Mouse (Mus musculus): Measurements from ENCODE around the gene Clba1. TPM values are rescaled to one million over a fixed set of nuclear protein-coding genes. Genes with fewer than 3 reads are reported as not detected.

Gene Clba1
- polyA plus RNA-seq (2014; fragmentation: Nextera tagmentation; extraction: Ambion mirVana) = 20.2 and 21.0 TPM in 2 replicates

DNA sequence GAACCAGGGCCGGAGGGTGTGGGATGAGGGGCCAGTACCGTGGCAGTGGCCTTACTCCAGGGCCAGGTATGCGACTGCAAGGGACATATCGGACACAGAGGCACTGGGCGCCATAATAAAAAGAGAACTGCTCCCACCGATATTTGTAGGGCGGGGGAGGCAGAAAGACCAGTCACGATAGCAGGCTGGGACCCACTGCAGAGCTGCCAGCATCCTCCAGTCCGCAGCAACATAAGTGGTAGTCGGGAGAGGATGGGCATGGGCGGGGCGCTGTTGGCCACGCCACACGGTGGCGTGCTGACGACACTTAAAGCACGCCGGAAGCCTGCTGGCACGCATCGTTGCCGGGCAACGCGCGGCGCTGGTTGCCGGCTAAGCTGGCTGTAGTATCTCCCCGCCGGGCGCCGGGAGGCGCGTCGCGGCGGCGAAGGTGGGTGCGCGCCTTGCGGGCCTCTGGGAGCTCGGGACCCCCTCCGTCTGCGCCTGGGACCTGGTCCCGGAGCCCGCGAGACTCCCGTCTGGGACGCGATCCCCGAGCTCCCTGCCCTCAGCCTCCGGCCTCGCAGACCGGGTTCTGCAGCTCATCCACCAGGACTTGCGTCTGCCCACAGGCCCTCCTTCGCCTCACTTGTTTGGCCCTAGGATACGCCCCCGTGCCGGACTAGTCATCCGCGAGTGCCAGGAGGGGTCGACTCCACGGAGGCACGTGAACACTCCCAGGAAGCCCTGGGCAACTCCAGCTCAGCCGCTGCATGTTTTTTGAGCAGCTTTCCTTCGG lies at the start of gene Clba1:
TSS of gene Clba1 (plus strand) at position 351 of the 778 bp plus-strand sequence.
- under 1% methylated on average over 62 of the region's 64 CpGs for WGBS
- peak; percentile 94 for ATAC-seq (ENCODE audit: low FRiP score)

DNA sequence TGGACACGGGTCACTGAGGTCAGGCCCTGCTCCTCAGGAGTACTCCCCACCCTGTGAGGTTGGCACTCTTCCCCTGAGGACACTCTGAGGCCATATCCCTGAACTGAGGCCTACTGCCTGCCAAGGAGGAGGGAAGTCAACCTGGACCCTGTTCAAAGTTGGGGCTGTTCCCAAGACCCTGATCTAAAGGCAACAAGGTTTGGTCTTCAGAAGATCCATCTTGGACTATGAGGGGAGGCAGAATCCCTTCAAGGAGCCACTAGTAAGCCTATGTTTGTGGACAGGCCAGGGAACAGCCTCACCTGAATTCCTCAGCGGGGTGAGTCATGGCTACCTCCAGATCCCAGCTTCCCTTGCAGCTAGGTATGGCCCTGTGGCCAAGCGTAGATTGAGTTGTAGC lies 49.3 kb upstream of the Clba1 start:
- H3K9ac ChIP-seq = no peak overlapping the region
- WGBS = 90% methylated on average over 3 of the region's 3 CpGs
- ATAC-seq (ENCODE audit: low FRiP score) = no peak

More for the DNA sequence above, at the start of gene Clba1:
- Histone ChIP-seq H3K4me3 (replicated peaks; ENCODE audit: low read length) (peak within 1 kb of the TSS; percentile 56), H3K4me1 (replicated peaks; ENCODE audit: control insufficient read depth, insufficient read depth, low read length) (peaks cover 17% of the 10 kb centered on the region), H3K27me3 (ENCODE audit: control insufficient read depth, insufficient read depth, low read length) (no peaks in the 10 kb centered on the region), H3K4me2 (replicated peaks) (peak within 1 kb of the TSS; percentile 90), H3K27ac (peak within 1 kb of the TSS; percentile 89), H3K9ac (peak within 1 kb of the TSS; percentile 71), H3K36me3 (replicated peaks; ENCODE audit: control insufficient read depth, insufficient read depth) (peaks cover 17% of the 10 kb centered on the region), H3K9me3 (ENCODE audit: control insufficient read depth, low read length) (no peaks in the 10 kb centered on the region)
- peak; percentile 95 for DNase-seq (ENCODE audit: low spot score)

DNA sequence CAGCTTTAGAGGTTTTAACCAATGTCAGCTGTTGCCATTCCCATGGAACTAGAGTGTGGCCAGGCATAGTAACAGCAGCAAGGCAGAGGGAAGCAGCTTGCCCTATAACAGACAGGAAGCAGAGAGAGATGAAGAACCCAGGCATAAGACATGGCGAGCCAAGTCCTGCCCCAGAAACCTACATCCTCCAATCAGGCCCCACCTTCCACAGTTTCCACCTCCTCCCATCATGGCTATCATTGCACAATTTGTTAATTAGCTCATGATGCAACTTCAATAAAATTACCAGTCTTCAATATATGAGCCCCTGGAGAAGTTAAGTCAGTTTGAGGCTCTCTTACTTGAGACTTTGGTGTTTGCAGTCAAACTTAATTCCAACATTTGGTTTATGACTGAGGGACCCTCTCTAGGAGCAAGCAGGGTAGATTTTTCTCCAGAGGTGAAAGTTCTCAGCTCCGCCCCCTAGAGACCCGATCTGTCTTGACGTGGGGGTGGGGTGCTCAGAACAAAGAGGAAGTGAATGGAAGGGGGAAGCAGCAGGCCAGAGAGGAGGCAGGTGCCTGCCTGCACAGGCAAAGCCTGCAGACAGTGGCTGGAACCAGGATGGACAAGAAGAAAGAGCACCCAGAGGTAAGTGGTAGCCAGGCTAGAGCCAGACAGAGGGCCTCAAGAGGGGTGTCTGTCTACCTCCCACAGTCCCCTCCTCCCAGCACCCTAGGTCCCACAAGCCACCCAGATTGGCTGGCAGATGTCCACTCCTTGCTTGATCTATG lies 48.4 kb upstream of the Clba1 start, which contains the start of gene Pld4:
TSS of gene Pld4 (plus strand) at position 502 of the 773 bp plus-strand sequence.
- Histone ChIP-seq H3K36me3 (replicated peaks; ENCODE audit: control insufficient read depth, insufficient read depth) (no peaks in the 10 kb centered on the region), H3K9me3 (ENCODE audit: control insufficient read depth, low read length) (no peaks in the 10 kb centered on the region), H3K4me1 (replicated peaks; ENCODE audit: control insufficient read depth, insufficient read depth, low read length) (no peaks in the 10 kb centered on the region), H3K4me3 (replicated peaks; ENCODE audit: low read length) (no peak within 1 kb of the TSS), H3K4me2 (replicated peaks) (no peak within 1 kb of the TSS), H3K27me3 (ENCODE audit: control insufficient read depth, insufficient read depth, low read length) (no peaks in the 10 kb centered on the region), H3K27ac (no peak within 1 kb of the TSS), H3K9ac (no peak within 1 kb of the TSS)
- DNase-seq (ENCODE audit: low spot score) = no peak
- WGBS = 43% methylated on average over 4 of the region's 4 CpGs
- no peak for ATAC-seq (ENCODE audit: low FRiP score)

More for the DNA sequence above, 49.3 kb upstream of the Clba1 start:
- H3K4me3 ChIP-seq (replicated peaks; ENCODE audit: low read length) = no peak overlapping the region
- no peak overlapping the region for H3K4me2 ChIP-seq (replicated peaks)
- H3K9me3 ChIP-seq (ENCODE audit: control insufficient read depth, low read length) = no peaks in the 10 kb centered on the region
- DNase-seq (ENCODE audit: low spot score) = no peak
- H3K36me3 ChIP-seq (replicated peaks; ENCODE audit: control insufficient read depth, insufficient read depth) = no peaks in the 10 kb centered on the region
- no peaks in the 10 kb centered on the region for H3K27me3 ChIP-seq (ENCODE audit: control insufficient read depth, insufficient read depth, low read length)
- no peaks in the 10 kb centered on the region for H3K4me1 ChIP-seq (replicated peaks; ENCODE audit: control insufficient read depth, insufficient read depth, low read length)
- no peak overlapping the region for H3K27ac ChIP-seq

DNA sequence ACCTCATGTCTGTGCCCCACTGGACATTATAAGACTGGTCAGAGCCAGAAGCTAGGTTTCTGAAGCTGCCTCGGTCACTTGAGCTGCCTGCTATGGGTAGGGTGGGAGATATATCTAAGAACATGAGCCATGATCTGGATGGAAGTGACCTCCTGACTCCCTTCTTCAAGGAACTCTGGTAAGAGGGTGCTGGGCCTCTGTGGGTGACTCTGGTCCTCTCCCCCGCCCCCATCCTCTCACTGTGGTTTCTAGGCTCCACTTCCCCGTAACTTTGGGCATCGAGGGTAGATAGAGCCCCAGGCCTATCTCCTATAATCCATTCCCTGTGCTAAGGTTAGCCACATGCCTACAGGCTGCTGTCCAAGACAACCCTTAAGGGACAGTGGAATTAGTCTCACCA lies 47.3 kb upstream of the Clba1 start:
- Histone ChIP-seq H3K9ac (no peak overlapping the region), H3K9me3 (ENCODE audit: control insufficient read depth, low read length) (no peaks in the 10 kb centered on the region), H3K27ac (no peak overlapping the region), H3K4me1 (replicated peaks; ENCODE audit: control insufficient read depth, insufficient read depth, low read length) (no peaks in the 10 kb centered on the region), H3K4me3 (replicated peaks; ENCODE audit: low read length) (no peak overlapping the region), H3K27me3 (ENCODE audit: control insufficient read depth, insufficient read depth, low read length) (no peaks in the 10 kb centered on the region), H3K36me3 (replicated peaks; ENCODE audit: control insufficient read depth, insufficient read depth) (no peaks in the 10 kb centered on the region), H3K4me2 (replicated peaks) (no peak overlapping the region)
- DNase-seq (ENCODE audit: low spot score) (no peak), ATAC-seq (ENCODE audit: low FRiP score) (no peak)
- 90% methylated on average over 4 of the region's 4 CpGs for WGBS

DNA sequence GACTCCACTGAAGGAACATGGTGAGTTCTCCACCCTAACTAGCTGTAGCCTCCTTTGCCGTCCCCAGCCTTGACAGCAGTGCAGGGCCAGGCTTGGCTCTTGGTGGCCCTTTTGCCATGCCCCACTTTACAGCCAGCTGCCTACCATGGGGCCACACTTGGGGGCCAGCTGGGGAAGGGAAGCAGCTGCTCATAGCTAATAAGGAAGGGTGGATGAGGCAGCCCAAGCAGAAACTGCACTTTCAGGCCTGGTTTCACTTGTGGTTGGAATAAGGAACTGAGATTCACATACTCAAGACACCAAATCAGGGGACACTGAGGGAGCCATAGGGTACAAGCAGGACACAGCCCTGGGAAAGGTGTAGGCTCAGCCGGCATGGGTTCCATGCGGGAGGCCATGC lies 46.7 kb upstream of the Clba1 start:
- ATAC-seq (ENCODE audit: low FRiP score) (no peak), DNase-seq (ENCODE audit: low spot score) (no peak)
- H3K9ac ChIP-seq = no peak overlapping the region
- WGBS = 92% methylated on average over 3 of the region's 3 CpGs
- H3K36me3 ChIP-seq (replicated peaks; ENCODE audit: control insufficient read depth, insufficient read depth) = no peaks in the 10 kb centered on the region
- H3K27ac ChIP-seq = no peak overlapping the region
- H3K9me3 ChIP-seq (ENCODE audit: control insufficient read depth, low read length) = no peaks in the 10 kb centered on the region
- H3K4me1 ChIP-seq (replicated peaks; ENCODE audit: control insufficient read depth, insufficient read depth, low read length) = no peaks in the 10 kb centered on the region
- no peak overlapping the region for H3K4me2 ChIP-seq (replicated peaks)
- H3K4me3 ChIP-seq (replicated peaks; ENCODE audit: low read length) = no peak overlapping the region
- H3K27me3 ChIP-seq (ENCODE audit: control insufficient read depth, insufficient read depth, low read length) = no peaks in the 10 kb centered on the region

DNA sequence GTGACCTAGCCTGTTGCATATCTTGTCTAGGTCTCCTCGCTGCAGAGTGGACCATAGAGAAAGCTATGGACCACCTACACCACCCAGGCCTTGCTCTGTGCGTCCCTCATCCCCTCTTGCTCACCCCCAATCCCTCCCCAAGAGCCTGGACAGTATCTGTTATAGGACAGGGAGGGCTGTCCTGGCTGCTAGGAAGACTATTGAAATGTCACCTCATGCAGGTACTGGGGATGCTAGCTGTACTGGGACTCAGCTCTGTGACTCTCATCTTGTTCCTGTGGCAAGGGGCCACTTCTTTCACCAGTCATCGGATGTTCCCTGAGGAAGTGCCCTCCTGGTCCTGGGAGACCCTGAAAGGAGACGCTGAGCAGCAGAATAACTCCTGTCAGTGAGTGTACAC lies 45.6 kb upstream of the Clba1 start:
- Histone ChIP-seq H3K4me2 (replicated peaks) (no peak overlapping the region), H3K36me3 (replicated peaks; ENCODE audit: control insufficient read depth, insufficient read depth) (no peaks in the 10 kb centered on the region), H3K9me3 (ENCODE audit: control insufficient read depth, low read length) (no peaks in the 10 kb centered on the region), H3K27me3 (ENCODE audit: control insufficient read depth, insufficient read depth, low read length) (no peaks in the 10 kb centered on the region), H3K9ac (no peak overlapping the region), H3K4me3 (replicated peaks; ENCODE audit: low read length) (no peak overlapping the region), H3K27ac (no peak overlapping the region), H3K4me1 (replicated peaks; ENCODE audit: control insufficient read depth, insufficient read depth, low read length) (no peaks in the 10 kb centered on the region)
- WGBS = 78% methylated on average over 4 of the region's 4 CpGs
- no peak for ATAC-seq (ENCODE audit: low FRiP score)
- no peak for DNase-seq (ENCODE audit: low spot score)

DNA sequence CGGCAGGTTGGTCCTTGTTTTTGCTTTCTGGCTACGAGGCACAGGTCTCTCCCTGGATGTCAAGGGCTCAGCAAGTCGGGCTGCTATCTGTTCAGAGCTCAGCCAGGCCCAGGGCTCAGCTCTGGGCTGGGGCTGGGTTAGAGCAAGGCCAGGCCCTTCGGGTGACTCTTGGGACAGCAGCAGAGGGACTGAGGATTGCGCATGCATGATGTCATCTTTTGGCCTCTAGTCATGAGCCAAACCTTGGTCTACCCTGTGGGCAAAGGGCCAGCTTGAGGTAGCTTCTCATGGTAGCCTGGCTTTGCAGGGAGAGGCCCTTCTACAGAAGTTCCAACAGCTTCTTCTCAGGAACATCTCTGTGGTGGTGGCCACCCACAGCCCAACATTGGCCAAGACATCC lies 44.6 kb upstream of the Clba1 start:
- H3K27ac ChIP-seq = no peak overlapping the region
- WGBS = 80% methylated on average over 5 of the region's 5 CpGs
- H3K27me3 ChIP-seq (ENCODE audit: control insufficient read depth, insufficient read depth, low read length) = no peaks in the 10 kb centered on the region
- H3K36me3 ChIP-seq (replicated peaks; ENCODE audit: control insufficient read depth, insufficient read depth) = no peaks in the 10 kb centered on the region
- H3K9ac ChIP-seq = no peak overlapping the region
- no peak overlapping the region for H3K4me3 ChIP-seq (replicated peaks; ENCODE audit: low read length)
- DNase-seq (ENCODE audit: low spot score) (no peak), ATAC-seq (ENCODE audit: low FRiP score) (no peak)
- no peaks in the 10 kb centered on the region for H3K9me3 ChIP-seq (ENCODE audit: control insufficient read depth, low read length)
- H3K4me1 ChIP-seq (replicated peaks; ENCODE audit: control insufficient read depth, insufficient read depth, low read length) = no peaks in the 10 kb centered on the region
- no peak overlapping the region for H3K4me2 ChIP-seq (replicated peaks)

DNA sequence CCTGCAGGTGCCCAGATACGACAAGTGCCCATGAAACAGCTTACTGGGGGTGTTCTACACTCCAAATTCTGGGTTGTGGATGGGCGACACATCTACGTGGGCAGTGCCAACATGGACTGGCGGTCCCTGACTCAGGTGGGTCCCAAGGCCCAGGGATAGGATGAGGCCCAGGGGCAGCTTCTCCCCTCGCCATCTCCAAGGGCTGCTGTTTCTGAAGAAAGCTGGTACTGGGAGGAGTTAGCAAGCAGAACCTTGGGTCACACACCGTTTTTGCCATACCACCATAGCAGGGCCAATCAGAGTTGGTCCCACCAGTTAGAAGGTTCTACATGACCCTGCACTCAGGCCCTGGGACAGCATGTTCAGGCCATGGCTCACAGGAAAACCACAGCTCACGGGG lies 43.7 kb upstream of the Clba1 start:
- no peak for ATAC-seq (ENCODE audit: low FRiP score)

DNA sequence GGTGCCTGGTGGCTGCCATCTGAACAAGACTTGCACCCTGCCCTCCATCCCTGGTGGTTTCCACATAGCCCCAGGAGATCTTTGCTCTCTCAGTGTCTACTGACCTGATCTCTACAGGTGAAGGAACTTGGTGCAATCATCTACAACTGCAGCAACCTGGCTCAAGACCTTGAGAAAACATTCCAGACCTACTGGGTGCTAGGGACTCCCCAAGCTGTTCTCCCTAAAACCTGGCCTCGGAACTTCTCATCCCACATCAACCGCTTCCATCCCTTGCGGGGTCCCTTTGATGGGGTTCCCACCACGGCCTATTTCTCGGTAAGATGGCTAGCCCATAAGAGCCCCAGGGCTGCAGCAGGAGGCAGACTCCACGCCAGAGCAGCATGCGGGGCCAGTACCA lies 42.2 kb upstream of the Clba1 start:
- Histone ChIP-seq H3K36me3 (replicated peaks; ENCODE audit: control insufficient read depth, insufficient read depth) (no peaks in the 10 kb centered on the region), H3K9me3 (ENCODE audit: control insufficient read depth, low read length) (no peaks in the 10 kb centered on the region), H3K4me2 (replicated peaks) (no peak overlapping the region), H3K4me3 (replicated peaks; ENCODE audit: low read length) (no peak overlapping the region), H3K27me3 (ENCODE audit: control insufficient read depth, insufficient read depth, low read length) (no peaks in the 10 kb centered on the region), H3K9ac (no peak overlapping the region), H3K4me1 (replicated peaks; ENCODE audit: control insufficient read depth, insufficient read depth, low read length) (no peaks in the 10 kb centered on the region), H3K27ac (no peak overlapping the region)
- no peak for DNase-seq (ENCODE audit: low spot score)
- 91% methylated on average over 7 of the region's 7 CpGs for WGBS
- ATAC-seq (ENCODE audit: low FRiP score) = no peak

More for the DNA sequence above, 43.7 kb upstream of the Clba1 start:
- 91% methylated on average over 7 of the region's 7 CpGs for WGBS
- no peaks in the 10 kb centered on the region for H3K36me3 ChIP-seq (replicated peaks; ENCODE audit: control insufficient read depth, insufficient read depth)
- H3K4me1 ChIP-seq (replicated peaks; ENCODE audit: control insufficient read depth, insufficient read depth, low read length) = no peaks in the 10 kb centered on the region
- no peak for DNase-seq (ENCODE audit: low spot score)
- H3K27me3 ChIP-seq (ENCODE audit: control insufficient read depth, insufficient read depth, low read length) = no peaks in the 10 kb centered on the region
- H3K4me3 ChIP-seq (replicated peaks; ENCODE audit: low read length) = no peak overlapping the region
- no peak overlapping the region for H3K4me2 ChIP-seq (replicated peaks)
- no peak overlapping the region for H3K9ac ChIP-seq
- H3K9me3 ChIP-seq (ENCODE audit: control insufficient read depth, low read length) = no peaks in the 10 kb centered on the region
- H3K27ac ChIP-seq = no peak overlapping the region

Measured in hindbrain, embryonic 14.5 days (tissue).